Mouse (Mus musculus) E14TG2a.4 (cell line): ENCODE measurements around the gene Tmem88.

Experiments
- H3K27me3 ChIP-seq: 2 replicates; pipeline ENCODE4 v1.6.1; 2014; ENCODE audit warnings: low read length, control low read depth; ENCODE audit not compliant: insufficient read depth
- H3K36me3 ChIP-seq: 2 replicates; pipeline ENCODE4 v1.6.1; 2014; ENCODE audit warnings: low read length, control low read depth; ENCODE audit not compliant: insufficient read depth
- H3K4me1 ChIP-seq: replicated peaks from 2 replicates; pipeline ENCODE4 v1.6.1; 2014; ENCODE audit warnings: low read depth, low read length, control low read depth
- H3K4me3 ChIP-seq: replicated peaks from 2 replicates; pipeline ENCODE4 v1.5.1; 2014; ENCODE audit warnings: mild to moderate bottlenecking, low read length
- H3K9me3 ChIP-seq: 2 replicates; pipeline ENCODE4 v1.6.1; 2014; ENCODE audit warnings: low read length, control low read depth
- CTCF ChIP-seq: conservative IDR thresholded peaks from 2 replicates; pipeline ENCODE4 v1.5.1; 2014; ENCODE audit warnings: low read length
- NANOG ChIP-seq: IDR thresholded peaks from 2 replicates; pipeline ENCODE4 v1.6.1; 2014; ENCODE audit warnings: borderline replicate concordance, low read length, mixed read lengths
- POU5F1 ChIP-seq: IDR thresholded peaks from 2 replicates; pipeline ENCODE4 v1.6.1; 2014; ENCODE audit warnings: low read length, borderline replicate concordance

Tmem88 gene

DNA sequence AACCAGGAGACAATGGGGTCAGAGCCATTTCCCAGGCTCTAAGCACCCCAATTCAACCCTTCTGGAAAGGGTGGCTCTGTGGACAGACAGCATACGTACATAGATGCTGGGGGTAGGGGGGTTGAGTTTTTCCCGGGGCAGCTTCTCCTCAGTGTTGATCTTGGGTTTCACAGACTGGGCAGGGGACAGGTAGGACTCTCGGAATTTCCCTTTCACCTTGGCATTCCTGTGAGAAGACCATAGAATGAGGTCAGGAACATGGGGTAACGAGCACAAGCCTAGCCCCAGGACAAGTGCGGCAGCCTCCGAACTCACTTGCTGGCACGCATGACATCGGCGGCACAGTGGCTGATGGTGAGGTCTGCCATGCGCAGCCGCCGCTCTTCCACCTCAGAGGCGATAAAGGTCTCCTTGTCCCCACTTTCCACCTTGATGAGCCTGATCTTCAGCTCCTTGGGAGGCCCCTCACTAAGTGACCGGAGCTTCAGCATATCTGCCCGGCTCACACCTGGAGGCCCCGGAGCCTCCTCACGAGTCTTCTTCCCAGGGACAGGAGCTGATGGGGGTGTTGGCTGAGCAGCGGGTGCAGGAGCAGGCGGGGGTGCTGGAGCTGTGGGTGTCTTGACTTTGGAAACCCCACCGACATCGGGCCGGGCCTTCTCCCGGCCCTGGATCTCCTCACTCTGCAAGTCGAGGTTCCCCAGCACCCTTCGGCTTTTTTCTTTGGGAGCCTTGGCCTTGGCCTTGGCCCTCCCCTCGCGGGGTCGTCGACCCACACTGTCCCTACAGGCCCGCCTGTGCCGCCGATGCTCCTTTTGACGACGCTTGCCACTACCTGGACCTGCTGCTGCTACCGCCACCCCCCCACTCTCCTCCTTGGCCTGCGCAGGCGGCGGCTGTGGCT lies 5.9 kb upstream of the Tmem88 start:
- Histone ChIP-seq H3K4me1 (peaks cover 80% of the 10 kb centered on the region), H3K27me3 (peaks cover 25% of the 10 kb centered on the region), H3K9me3 (no peaks in the 10 kb centered on the region), H3K36me3 (peaks cover 76% of the 10 kb centered on the region), H3K4me3 (peak overlapping the region; percentile 71)
- TF ChIP-seq NANOG (no peak), CTCF (no peak), POU5F1 (no peak)

DNA sequence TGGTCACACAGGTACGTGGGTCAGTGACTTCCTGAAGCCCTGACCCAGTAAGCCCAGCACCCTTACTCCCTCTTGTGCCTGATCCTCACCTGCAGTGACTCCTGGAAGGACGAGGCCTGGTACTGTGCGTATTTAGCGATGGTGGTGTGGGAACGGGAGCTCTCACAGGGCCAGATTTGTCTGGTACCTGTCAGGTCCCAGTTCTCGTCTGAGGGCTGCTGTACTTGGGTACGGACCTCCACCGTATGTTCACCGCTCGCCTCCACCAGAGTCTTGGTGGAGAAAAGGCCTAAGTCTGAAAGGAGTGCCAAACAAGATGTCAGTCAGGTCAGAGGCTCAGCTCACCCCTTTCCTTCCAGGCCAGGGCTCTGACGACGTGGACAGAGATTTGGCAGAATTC lies 4.0 kb upstream of the Tmem88 start:
- peak overlapping the region; percentile 59; the same call in 1 of the 2 replicates for H3K4me3 ChIP-seq
- no peaks in the 10 kb centered on the region for H3K9me3 ChIP-seq
- peaks cover 81% of the 10 kb centered on the region for H3K4me1 ChIP-seq
- TF ChIP-seq NANOG (no peak), POU5F1 (no peak), CTCF (no peak)
- peaks cover 25% of the 10 kb centered on the region for H3K27me3 ChIP-seq
- peaks cover 63% of the 10 kb centered on the region for H3K36me3 ChIP-seq

DNA sequence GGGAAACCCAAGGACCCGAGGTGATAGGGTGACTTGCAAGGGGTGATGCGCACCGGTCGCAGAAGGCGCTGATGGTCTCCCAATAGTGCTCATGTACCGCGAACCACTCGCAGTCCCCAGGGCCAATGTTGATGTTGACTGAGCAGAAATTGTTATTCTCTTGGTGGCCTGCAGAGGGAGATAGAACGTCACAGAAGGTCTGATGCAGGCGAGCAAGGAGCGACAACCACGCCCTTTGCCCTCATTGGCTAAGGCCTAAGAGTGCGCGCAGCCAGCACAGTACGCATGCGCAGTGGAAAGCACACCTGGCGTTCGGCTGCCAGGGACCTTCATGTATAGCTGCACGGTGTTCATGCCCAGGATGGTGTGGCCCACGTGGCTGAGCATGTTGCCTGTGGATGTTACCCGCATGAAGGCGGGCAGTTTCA lies 3.2 kb upstream of the Tmem88 start:
- Histone ChIP-seq H3K36me3 (peaks cover 61% of the 10 kb centered on the region), H3K27me3 (peaks cover 25% of the 10 kb centered on the region), H3K4me3 (peak overlapping the region; percentile 59), H3K9me3 (no peaks in the 10 kb centered on the region), H3K4me1 (peaks cover 82% of the 10 kb centered on the region)
- TF ChIP-seq POU5F1 = no peak
- peak; percentile 62 for TF ChIP-seq CTCF
- TF ChIP-seq NANOG = no peak

DNA sequence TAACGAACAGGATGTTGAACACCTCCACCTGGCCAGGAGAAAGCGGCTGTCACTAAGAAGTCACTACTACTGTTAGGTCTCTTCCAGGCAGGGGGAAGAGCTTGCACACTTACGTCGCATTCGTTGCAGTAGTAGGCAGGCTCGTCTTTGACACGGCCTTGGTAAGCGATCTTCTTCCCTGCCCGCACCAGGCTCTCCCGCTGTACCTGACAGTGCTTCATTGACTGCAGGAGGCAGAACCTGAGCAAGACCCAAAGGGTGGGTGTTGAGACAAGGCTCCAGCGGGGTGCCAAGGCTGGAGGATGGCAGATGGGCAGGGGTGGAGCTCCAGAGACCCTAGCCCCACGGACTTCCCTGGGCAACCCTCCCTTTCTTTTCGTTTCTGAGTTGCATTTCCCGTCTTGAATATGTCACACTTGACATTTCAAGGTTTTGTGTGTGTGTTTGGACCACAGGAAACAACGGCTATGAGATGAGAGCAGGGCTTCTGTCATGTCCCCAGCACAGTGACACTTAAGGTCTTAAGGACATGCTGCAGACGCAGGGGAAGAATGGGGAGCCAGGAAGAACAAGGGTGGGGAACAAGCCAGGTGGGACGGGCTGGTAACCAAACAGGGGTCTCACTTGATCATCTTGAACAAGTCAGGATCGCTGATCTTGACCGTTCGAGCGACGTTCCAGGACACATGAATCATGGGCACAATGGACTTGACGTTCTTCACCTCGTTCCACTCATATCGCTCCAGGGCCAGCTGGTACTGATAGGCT lies 2.2 kb upstream of the Tmem88 start:
- peaks cover 74% of the 10 kb centered on the region for H3K4me1 ChIP-seq
- peaks cover 25% of the 10 kb centered on the region for H3K27me3 ChIP-seq
- H3K4me3 ChIP-seq = peak overlapping the region; percentile 88
- TF ChIP-seq NANOG (no peak), CTCF (no peak), POU5F1 (no peak)
- H3K9me3 ChIP-seq = no peaks in the 10 kb centered on the region
- H3K36me3 ChIP-seq = peaks cover 52% of the 10 kb centered on the region

DNA sequence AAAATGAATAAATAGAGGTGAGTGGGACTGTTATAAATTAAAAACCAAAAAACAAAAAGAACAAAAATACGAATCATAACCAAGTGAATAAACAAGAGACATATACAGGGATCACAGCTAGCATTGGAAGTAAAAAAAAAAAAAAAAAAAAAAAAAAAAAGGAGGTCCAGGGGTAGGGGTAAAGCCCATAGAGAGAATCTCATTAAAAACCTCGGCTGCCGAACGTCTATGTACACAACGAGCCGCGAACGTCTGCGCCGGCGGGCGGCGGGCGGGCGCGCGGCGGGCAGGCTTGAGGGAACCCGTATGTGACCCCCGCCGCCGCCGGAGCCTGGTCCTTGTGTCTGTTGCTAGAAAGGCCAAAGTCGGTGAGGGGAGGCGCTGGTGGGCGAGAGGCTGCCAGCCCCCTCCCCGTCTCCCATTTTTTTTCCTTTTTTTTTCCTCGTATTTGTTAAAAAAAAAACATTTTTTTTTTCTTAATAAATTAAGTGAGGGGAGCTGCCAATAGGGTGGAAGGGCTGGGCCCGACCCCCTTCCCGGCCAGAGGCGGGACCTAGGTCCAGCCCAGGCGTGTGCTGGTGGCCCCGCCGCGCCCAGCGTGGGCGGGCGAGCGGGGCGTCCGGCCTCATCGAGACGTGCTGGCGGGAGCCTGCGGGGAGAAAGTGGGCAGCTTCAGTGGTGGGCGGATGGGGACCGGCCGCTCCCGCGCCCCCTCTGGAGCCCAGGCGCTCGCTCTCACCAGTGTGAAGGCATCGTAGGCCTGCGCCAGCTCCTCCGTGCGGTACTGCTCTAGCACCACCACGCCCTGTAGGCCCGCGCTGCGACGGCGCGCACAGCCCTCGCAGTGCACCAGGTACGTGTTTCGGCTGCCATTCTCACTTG lies 1.4 kb upstream of the Tmem88 start:
- Histone ChIP-seq H3K9me3 (no peaks in the 10 kb centered on the region), H3K4me1 (peaks cover 68% of the 10 kb centered on the region), H3K4me3 (peak overlapping the region; percentile 88), H3K27me3 (peaks cover 22% of the 10 kb centered on the region), H3K36me3 (peaks cover 43% of the 10 kb centered on the region)
- TF ChIP-seq POU5F1 = no peak
- no peak for TF ChIP-seq NANOG
- TF ChIP-seq CTCF = no peak

DNA sequence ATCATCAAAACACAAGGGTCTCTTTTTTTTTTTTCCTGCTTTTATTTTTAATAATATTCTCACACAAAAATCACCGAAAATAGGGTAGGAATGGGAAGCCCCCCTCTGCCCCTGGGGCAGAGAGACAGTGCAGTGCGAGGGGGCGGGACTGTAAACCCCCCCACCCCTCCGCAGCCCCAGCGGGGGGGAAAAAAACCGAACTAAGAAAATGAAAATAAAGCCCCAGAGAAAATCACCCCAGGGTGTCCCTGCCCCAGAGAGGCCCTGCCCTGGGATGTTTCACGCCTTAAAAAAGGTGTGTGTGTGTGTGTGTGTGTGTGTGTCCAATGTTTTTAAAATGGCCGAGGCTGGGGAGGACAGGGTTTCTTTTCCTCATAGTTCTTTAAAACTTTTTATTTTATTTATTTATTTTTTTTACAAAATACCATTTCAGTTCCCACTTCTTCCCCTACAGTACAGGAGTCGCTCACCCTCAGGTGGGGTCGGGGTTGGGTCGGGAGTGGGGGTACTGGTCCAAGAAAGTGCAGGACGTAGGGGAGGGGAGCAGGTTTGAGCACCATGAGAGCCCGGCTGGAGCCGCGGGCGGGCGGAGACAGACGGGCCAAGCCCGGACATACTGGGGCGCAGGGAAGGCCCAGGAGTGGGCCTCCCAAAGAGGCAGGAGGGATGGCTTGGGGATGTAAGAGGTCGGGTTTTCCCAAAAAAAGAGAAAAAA lies 609 bp upstream of the Tmem88 start:
- peaks cover 37% of the 10 kb centered on the region for H3K36me3 ChIP-seq
- TF ChIP-seq CTCF (no peak), POU5F1 (no peak), NANOG (no peak)
- peaks cover 14% of the 10 kb centered on the region for H3K27me3 ChIP-seq
- peak overlapping the region; percentile 88 for H3K4me3 ChIP-seq
- H3K9me3 ChIP-seq = no peaks in the 10 kb centered on the region
- H3K4me1 ChIP-seq = peaks cover 66% of the 10 kb centered on the region

DNA sequence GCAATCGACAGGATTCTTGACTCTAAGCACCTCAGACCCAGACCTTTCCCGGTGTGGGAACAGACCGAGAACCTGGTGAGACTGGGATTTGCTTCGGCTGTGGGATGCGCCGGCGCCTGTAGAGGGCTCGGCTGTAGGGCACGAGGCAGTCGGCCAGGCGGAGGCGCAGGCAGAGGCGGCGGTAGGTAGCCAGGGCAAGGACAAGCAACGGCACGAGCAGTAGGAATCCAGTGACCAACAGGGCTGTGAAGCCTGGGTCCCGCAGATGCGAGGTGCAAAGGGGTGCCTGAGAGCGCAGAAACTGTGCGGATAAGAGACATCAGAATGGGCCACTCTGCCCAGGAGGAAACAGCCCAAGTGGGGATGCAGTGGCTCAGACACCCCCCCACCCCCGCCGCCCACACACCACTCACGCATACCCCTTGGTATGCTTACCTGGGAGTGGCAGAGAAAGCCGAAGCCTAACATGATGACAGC lies 415 bp downstream of the Tmem88 start:
- Histone ChIP-seq H3K9me3 (no peaks in the 10 kb centered on the region), H3K4me1 (peaks cover 62% of the 10 kb centered on the region), H3K27me3 (0 out of 2 replicates have a peak, but pooled peaks cover 9% of the 10 kb centered on the region), H3K36me3 (peaks cover 32% of the 10 kb centered on the region), H3K4me3 (peak overlapping the region; percentile 88)
- TF ChIP-seq NANOG (no peak), CTCF (no peak), POU5F1 (no peak)
